Mouse (Mus musculus) c-Kit-negative CD71-positive TER-119-positive erythroid progenitor cells, embryonic 14.5 days (primary cell): ENCODE data around the gene Blvrb.

ENCODE experiments used
- DNase-seq: peaks from one replicate; pipeline ENCODE4 v3.0.0-alpha.2; 2013; ENCODE audit warnings: low read depth, low spot score

Gene Blvrb

DNA sequence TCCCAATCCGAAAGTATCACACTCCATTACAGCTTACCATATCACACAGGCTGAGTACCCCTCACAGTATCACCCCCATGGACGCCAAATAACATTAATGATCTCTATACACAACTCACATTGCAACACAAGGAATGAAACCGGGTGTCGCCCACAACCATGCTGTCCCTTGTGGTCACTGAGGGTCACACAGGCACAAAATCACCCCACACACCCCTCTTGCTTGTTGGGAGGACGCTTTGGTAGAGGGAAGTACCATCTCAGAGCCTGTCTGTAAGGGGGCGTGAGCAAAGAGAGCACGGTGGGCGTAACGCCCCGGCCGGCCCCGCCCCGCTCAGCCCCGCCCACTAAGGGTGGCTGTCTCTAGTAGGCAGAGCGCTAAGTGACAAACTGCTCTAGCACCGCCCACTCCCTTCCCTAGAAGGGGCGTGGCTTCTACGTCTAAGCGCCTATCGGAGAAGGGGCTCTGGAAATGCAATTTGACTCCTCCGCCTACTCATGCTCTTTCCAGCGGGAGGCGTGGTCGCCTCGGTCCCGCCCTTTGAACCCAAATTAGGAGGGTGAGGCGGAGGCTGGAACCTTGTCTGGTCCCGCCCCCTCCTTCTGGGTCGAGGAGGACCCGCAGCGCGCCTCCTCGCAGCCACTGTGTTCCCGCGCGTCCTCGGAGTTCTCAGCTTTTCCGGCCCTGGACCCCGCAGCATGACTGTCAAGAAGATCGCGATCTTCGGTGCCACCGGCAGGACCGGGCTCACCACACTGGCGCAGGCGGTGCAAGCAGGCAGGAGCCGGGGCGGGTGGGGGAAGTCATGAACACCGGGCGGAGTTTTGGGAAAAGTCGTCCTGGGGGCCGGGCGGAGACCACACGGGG lies at the start of gene Blvrb, which contains the start of gene Sptbn4:
Blvrb (plus strand) TSS at position 560 of the 868 bp plus-strand sequence.
Sptbn4 (minus strand) TSS at position 268 of the 868 bp plus-strand sequence.
- peak; percentile 100 for DNase-seq

DNA sequence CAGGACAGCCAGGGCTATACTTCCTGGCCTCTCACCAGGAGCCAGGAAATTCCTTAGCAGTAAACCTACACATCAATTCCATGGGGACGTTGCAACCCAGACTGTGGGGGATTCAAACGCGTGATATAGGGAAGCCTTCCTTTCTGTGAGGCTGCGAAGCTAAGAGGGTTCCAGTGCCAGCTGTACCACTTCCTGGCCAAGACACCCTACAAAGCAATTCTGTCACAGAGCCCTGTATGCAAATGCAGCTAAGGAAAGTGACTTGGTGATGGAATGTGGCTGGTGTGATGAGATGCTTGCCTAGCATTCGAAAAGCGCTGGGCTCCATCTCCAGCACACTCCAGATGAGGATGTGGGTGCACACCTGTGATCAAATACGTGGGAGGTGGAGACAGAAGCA lies 47.2 kb upstream of the Blvrb start:
- no peak for DNase-seq

DNA sequence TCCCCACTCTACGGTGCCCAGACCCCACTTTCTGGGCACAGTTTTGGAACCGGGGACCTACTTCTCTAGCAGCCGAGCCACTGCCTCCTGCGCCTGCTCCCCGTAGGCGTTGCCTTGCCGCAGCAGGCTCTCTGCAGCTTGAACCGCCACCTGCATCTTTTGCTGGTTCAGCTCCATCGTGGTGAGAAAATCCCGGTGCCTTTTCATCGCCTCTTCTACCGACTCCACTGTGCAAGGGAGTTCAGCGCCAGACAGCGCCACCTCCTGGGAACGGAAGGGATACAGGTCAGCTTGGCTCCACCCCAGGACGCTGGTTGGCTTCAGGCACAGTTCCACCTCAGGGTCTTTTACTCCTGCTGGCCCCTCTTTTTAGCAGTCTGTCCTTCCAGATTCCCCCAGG lies 45.1 kb upstream of the Blvrb start:
- no peak for DNase-seq

DNA sequence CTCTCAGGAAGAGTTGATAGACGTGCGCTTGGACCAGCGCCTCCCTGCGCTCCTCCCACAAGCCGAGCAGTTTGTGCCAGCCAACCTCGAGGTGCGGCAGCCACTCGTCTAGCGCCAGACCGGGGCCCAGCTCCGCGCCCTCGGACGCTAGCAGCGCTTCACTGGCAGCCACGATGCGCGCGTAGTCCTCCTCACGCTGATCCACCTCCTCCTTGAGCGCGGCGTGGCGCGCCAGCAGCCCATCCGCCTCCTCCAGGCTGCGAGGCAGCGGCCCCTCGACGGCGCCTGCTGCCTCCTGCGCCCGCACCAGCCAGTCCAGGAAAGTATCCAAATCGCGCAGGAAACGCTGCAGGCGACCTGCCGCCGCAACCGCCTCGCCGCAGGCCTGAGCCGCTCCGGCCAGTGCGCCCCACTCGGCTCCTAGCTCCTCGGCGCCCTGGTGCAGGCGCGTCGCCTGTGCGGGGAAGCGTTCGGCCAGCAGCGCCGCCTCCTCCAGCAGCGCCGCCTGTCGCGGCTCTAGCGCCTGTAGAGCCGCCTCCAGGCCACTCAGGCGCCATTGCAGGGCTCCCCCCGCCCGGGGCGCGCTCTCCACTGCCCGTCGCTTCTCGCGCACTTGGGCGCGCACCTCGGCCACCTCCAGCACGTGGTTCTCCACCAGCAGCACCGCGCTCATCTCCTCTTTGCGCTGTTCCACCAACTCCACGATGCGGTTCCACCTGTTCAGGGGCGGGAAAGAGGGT lies 43.4 kb upstream of the Blvrb start:
- DNase-seq, result no peak

DNA sequence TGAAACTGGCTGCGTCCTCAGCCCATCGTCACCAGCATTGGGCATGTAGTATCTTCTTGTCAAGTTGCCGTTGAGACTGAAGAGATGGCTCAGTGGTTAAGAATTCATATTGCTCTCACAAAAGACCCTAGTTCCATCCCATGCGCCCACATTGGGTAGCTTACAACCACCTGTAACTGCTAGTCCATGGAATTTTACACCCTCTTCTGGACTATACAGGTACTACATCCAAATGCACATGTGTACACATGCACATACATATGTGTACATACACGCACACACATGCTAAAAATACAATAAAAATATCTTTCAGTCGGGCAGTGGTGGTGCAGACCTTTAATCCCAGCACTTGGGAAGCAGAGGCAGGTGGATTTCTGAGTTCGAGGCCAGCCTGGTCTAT lies 41.3 kb upstream of the Blvrb start:
- DNase-seq, result no peak

DNA sequence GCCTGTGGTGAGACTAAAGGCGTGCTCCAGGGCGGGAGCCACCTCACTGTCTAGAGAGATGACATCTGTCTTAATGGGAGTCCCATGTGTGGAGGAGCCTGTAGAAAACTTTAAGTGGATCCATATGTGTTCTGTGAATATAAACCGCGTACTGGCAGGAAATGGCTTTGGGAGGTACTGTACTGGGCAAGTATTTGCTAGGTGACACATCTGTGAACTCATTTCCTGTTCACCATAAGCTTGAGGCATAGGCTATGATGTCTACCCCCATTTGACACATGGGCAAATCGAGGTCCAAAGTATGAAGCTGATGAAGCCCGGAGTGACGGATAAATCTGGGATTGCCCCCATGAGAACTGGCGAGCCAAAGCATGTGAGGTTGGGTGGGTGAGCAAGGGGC lies 40.0 kb upstream of the Blvrb start:
- no peak for DNase-seq

DNA sequence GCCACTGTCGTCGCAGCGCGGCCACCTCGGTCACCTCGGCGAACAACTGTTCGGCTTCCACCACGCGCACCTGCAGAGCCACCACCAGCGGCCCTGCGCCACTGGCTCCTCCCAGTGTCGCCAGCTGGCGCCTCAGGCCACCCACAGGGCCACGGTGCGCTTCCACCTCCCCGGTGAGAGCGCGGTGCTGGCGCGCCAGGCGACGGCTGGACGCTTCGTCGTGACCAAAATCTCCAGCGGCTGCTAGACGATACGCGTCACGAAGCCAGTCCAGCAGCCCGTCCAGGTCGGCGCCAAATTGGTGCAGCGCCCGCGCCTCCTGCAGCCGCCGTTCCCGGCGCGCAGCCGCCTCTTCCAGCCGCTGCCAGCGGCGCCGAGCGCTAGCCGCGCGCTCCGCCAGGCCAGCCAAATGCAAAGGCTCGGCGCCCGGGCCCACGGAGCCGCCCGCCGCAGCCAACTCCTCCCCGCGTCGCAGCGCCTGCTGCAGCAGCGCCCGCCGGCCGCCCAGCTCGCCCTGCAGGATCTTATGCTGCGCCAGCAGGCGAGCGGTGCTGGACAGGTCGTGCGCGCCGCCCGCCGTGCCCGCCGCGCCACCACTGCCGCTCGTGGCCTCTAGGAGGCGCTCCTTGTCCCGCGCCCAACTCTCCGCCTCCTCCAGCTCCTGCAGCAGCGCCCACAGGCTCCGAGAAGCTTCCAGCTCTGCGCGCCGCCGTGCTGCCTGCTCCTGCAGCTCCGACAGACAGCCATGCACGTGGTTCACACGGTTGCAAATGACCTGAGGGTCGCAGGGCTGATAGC lies 39.2 kb upstream of the Blvrb start:
- no peak for DNase-seq

DNA sequence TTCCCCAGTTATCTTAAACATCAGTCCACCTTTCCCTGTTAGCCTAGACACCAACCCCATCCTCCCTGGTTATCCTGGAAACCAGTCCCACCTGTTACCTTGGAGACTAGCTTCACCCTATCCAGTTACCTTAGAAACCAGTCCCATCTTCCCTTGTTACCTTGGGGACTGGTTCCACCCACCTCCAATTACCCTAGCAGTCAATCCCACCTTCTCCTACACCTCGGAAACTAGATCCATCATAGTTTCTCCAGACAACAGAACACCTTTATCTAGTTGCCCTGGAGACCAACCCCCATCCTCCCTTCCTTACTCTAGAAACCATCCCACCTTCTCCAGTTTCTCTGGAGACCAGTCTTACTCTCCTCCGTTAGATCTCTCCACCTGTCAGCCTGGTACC lies 30.6 kb upstream of the Blvrb start:
- DNase-seq, result no peak

DNA sequence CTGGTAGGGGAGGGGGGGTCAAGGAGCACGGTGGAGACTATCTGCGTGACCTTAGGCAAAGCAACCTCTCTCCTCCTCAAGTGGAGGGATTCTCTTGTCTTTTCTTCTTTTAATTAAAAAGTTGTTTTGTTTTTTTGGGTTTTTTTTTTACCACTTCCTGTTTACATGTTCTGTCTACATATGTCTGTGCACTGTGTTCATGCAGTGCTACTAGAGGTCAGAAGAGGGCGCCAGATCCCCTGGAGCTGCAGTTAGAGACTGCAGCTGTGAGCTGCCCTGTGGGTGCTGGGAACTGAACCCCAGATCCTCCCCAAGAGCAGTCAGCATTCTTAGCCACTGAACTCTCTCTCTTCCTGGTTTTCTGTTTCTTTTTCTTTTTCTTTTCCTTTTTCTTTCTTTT lies 28.7 kb upstream of the Blvrb start:
- DNase-seq, result no peak

DNA sequence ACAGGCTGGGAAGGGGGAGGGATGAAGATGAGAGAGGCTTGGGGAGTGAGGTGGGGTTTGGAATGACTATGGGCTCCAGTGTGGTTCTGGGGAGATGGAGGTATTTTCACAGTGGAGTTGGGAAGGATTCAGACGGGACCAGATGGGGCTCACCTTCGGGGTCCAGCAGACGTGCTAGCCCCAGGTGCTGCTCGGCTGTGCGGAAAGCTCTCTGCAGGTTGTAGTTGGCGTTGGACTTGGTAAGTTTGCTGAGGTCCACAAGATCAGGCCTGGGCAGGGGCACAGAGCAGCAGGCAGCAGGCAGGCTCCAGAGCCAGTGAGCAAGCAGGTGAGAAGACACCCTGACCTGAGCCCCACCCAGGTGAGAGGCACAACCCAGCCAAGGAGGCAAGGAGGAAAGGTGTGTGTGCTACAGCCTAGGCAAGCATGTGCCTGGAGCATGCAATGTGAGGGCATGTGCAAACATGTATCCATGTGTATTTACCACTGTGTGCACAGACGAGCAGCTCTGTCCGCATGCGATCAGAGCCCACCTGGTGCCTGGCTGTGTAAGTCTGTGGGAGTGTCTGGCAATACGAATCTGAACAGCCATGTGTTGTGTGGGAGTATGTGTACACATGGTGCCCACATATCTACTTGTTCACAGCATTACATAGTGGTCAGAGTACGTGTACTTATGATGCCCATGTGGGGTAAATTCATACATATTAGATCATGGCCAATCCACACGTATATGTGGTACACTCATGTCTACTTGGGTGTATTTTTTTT lies 24.0 kb upstream of the Blvrb start:
- no peak for DNase-seq

DNA sequence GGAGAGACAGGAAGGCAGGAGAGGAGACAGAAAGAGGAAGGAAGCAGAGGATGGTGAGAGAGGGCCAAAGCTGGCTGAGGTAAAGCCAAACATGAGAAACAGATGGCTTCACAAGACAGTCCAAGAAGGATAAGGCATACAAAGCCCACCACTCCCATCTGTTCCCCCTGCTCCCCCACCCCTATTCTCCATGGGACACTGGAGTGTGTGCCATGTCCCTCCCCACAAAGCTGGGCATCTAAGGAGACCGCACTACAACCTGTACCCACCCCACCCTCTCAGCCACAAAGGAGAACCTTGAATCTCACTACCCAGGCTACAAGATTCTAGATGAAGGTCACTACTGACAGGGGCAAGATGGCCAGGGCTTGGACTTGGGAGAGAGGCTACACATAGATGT lies 20.4 kb upstream of the Blvrb start:
- no peak for DNase-seq

DNA sequence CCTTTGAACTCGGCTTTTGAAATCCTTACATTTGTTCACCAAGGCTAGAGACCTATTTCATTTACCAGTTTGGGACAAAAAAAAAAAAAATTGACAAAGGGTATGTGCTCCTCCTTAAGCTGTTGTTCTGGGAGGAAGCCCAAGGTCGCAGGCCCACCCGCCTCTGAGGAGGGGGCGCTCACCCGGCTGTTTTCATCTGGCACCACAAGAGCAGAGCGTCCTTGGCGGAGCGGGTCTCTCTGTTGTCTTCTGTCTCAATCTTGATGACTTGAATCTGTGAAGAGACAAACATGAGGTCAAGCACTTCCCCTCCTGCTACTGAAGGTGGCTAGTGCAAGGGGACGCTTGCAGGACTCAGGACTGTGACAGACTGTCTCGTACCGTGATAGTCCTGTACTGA lies 19.8 kb upstream of the Blvrb start:
- no peak for DNase-seq

DNA sequence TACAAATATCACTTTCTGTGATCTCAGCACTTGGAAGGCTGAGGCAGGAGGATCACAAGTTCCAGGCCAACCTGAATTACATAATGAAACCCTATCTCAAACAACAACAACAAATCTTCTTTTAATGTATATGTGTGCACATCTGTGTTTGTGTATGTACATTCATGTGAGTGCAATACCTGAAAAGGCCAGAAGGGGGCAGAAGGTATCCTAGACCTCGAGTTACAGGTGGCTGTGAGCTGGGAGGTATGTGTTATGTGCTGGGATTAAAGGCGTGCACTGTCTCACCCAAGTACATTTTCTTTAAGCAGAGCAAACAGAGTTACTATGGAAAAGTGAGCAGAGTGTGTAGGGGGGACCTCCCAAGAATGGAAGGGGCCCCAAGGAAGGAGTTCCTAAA lies 18.6 kb upstream of the Blvrb start:
- DNase-seq, result no peak

DNA sequence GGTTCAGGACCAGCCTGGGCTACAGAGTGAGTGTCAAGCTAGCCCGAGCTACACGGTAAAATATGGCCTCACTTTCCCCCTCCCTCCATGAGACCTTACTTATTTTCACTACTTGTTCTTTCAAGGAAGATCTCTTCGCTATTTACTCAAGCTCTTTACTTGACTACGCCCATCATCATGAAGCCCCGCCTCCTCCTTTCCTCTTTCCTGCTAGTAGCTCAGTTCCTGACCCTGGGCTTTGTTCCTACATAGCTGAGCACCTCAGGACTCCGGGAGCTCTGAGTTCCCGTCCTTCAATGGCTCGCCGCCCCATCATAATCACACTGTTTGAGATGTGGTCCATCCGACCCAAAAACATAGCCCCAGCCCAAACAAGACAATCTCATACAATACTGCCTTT lies 14.4 kb upstream of the Blvrb start:
- DNase-seq, result no peak

DNA sequence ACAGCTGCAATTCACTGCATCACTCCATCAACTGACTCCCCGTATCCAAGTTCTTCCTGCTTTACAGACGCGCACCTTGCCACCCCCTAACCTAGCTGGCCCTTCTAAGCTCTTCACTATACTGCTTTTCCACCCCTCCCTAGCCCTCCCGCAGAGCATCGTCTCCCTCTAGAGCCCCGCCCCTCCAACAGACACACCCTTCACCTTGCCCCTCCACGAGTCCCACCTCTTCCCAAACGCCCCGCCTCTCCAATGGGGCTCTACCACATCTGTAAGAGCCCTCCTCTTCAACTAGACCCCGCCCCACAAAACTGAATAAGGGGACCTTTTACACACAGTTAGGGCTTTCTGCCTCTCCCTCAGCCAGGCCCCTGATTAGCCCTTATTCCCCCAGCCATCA lies 14.0 kb upstream of the Blvrb start:
- DNase-seq, result no peak

DNA sequence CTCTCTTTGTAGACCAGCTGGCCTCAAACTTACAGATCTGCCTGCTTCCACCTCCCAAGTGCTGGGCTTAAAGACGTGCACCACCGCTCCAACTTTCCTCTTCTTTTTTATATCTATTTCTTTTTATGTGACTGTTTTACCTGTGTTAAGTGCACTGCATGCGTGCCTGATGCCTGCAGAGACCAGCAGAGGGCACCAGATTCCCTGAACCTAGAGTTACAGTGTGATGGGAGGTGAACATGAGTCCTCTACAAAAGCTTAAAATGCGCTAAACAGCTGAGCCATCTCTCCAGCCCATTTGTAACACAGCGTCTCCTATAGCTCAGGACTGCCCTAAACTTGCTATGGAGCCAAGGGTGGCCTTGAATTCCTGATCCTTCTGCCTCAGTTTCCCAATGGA lies 10.2 kb upstream of the Blvrb start:
- DNase-seq, result peak; percentile 61

DNA sequence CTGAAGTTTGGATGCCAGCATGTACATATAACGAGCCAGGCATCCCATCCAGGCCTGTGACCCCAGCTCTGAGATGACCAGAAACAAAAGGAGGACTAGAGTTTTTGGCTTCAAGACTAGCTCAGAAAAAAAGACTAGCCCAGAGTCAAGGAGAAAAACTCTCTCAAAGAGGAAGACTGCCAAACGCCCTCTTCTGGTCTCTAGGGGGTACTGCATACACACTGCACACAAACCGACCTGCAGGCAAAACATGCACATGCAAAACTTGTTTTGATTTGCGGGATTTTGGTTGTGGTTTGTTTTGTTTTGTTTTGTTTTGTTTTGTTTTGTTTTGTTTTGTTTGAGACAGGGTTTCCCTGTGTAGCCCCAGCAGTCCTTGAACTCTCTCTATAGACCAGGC lies 7.8 kb upstream of the Blvrb start:
- no peak for DNase-seq

DNA sequence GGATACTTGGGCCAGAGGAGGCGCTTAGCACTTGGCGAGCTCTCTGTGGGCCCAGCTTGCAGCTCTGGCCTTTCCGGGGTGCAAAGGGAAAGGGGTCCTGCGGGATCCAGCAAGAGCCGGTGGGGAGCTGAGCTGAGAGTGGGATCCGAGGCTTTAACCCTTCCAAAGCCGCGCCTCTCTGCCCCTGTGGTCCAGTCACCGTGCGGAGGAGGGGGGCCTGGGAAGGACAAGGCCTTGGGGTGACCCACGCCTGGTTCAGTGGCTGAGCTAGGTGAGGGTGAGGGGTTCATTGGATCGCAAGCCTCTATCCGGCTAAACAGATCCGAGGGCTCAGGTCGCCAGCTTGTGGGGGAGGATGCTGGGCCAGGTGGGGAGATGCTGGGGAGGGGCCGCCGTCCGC lies 1.7 kb upstream of the Blvrb start:
- no peak for DNase-seq

DNA sequence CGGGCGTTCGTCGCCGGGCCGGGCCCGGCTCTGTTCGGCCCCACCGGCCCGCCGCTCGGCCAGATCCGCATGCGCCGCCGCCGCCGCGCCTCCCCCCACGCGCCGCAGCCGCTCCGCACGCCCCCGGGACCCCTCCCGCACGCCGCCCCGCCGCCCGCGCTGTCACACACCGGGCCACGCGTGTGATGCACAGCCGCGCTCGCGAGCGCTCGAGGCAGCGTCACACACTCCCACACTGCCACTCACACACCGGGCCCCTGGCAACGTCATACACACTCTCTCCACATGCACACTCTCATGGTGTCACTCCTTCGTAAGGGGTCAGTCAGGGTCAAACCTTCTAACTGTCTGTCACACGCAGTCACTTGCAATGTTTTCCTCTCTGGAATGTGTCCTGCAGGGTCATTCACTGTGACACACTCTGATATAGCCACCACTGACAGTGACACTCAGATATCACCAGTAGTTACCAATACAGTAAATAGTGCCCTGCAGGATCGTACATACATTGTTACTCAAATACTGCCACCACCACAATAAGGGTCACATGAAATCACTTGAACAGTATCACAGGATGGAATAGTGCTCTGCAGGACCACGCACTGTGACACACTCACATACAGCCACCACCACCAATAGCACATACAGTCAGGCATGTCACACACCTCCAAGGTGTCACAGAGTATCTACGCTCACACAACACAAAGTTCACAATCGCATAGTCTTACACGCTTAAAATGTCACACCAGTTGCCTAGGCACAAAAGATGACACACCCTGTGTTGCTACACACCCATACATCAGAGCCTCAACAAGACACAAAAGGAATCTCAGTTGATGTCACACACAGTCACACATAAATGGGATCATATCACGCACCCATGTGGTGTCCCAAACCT lies 1.0 kb upstream of the Blvrb start:
- DNase-seq, result no peak

DNA sequence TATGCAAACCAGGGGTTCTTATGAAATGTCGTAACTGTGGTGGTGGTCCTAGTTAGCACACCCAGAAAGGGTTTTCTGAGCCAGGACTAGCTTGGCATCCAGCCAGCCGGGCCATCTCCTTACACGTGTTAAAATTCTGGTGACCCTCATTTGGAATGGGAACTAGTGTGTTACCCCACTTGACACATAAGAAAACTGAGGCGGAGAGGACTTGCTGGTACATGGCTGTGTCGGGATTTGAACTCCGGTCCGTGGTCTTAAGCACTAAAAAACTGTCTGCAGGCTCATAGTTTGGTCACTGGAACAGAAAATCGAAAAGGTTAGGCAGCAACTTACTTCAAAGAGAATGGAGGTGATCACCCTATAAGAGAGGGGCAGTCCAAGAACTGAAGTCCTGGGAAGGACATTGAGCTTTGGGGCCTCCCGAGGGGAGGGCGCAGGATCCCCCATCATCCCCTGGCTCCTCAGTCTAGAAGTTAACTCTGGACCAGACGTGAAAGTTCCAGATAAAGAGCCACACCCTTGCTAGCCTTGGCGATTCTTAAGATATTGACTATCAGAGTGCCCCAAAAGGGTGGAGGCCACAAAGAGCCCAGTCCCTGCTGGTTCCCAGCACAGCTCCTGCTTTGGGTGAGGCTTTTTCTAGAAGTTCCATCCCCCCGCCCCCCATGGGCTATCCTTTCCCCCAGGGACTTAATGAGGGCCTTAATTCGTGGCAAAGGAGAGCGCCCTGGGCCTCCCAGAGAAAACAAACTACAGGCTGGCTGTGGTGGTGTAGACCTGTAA lies 836 bp downstream of the Blvrb start:
- peak; percentile 82 for DNase-seq
